Mouse (Mus musculus) CH12.LX (cell line): ENCODE measurements at regions not wholly inside any gene's neighbourhood (a gene's known extent, or its start where the extent isn't known, plus 50 kb on each side); places are given as distances from the start of the nearest gene placed in this dataset.

Experiments used
- DNase-seq: peaks from one replicate; pipeline ENCODE4 v3.0.0-alpha.2; 2013; ENCODE audit errors: extremely low read depth
- H3K27ac ChIP-seq: 2 replicates; pipeline ENCODE4 v1.5.1; 2012; ENCODE audit warnings: low read depth, mild to moderate bottlenecking, control low read depth, moderate library complexity; ENCODE audit not compliant: insufficient read depth
- H3K27me3 ChIP-seq: replicated peaks from 2 replicates; pipeline ENCODE3; 2012; ENCODE audit warnings: inconsistent platforms
- H3K36me3 ChIP-seq, 2 experiments: replicated peaks in 1 of 2; 2 replicates each; pipeline versions ENCODE3 to v1.6.1; 2012; ENCODE audit warnings: inconsistent platforms in 1 of 2, low read length in 1 of 2, mild to moderate bottlenecking in 1 of 2, mixed read lengths in 1 of 2, moderate library complexity in 1 of 2; ENCODE audit not compliant: control insufficient read depth in 1 of 2, insufficient read depth in 1 of 2
- H3K4me1 ChIP-seq, 2 experiments: 2 replicates each; pipeline ENCODE4 v1.6.1; 2012; ENCODE audit warnings: inconsistent platforms in 1 of 2, moderate library complexity in 1 of 2; ENCODE audit not compliant: insufficient read depth in 2 of 2, control insufficient read depth in 1 of 2
- H3K4me2 ChIP-seq: 2 replicates; pipeline ENCODE4 v1.6.1; 2012; ENCODE audit warnings: low read depth, mild to moderate bottlenecking, control low read depth; ENCODE audit not compliant: poor library complexity, insufficient read depth, severe bottlenecking
- H3K4me3 ChIP-seq, 3 experiments: fragments of 150-350 bp in 1 of 3; sonication (generic) in 1 of 3; replicated peaks in 1 of 3; 2 replicates each; pipeline versions ENCODE3 to v1.5.1; 2011 to 2012; ENCODE audit warnings: low read depth in 2 of 3, low read length in 2 of 3, mild to moderate bottlenecking in 2 of 3, moderate library complexity in 2 of 3, control low read depth in 1 of 3, improper control_type of control experiment in 1 of 3, inconsistent platforms in 1 of 3, mixed read lengths in 1 of 3; ENCODE audit not compliant: poor library complexity in 1 of 3
- H3K79me2 ChIP-seq: replicated peaks from 2 replicates; pipeline ENCODE4 v1.6.1; 2012; ENCODE audit warnings: mild to moderate bottlenecking, moderate library complexity; ENCODE audit not compliant: control insufficient read depth, poor library complexity, insufficient read depth, severe bottlenecking; ENCODE audit errors: extremely low read depth
- H3K9ac ChIP-seq: 2 replicates; pipeline ENCODE4 v1.6.1; 2012; ENCODE audit warnings: low read depth, mild to moderate bottlenecking, control low read depth, moderate library complexity; ENCODE audit not compliant: insufficient read depth
- H3K9me3 ChIP-seq: replicated peaks from 2 replicates; pipeline ENCODE3; 2012; ENCODE audit warnings: low read length, inconsistent platforms, mixed read lengths
- BHLHE40 ChIP-seq: IDR thresholded peaks from 2 replicates; pipeline ENCODE4 v1.6.1; 2011; ENCODE audit warnings: mild to moderate bottlenecking, low read depth, low read length, improper control_type of control experiment
- CTCF ChIP-seq, 2 experiments: IDR thresholded peaks in 1 of 2; conservative IDR thresholded peaks in 1 of 2; 2 replicates each; pipeline ENCODE4 v1.5.1; 2011 to 2012; ENCODE audit warnings: low read depth in 2 of 2, low read length in 2 of 2, improper control_type of control experiment in 1 of 2, inconsistent platforms in 1 of 2, mild to moderate bottlenecking in 1 of 2, moderate library complexity in 1 of 2
- E2F4 ChIP-seq: IDR thresholded peaks from 2 replicates; pipeline ENCODE4 v1.6.1; 2011; ENCODE audit warnings: low read depth, low read length, improper control_type of control experiment; ENCODE audit not compliant: insufficient replicate concordance
- ELF1 ChIP-seq: IDR thresholded peaks from 2 replicates; pipeline ENCODE4 v1.6.1; 2014; ENCODE audit warnings: low read depth, mild to moderate bottlenecking, inconsistent platforms, low read length, improper control_type of control experiment
- EP300 ChIP-seq: IDR thresholded peaks from 2 replicates; pipeline ENCODE4 v1.6.1; 2011; ENCODE audit warnings: low read length, improper control_type of control experiment
- GABPA ChIP-seq: IDR thresholded peaks from 2 replicates; pipeline ENCODE4 v1.6.1; 2012; ENCODE audit warnings: low read depth, low read length, improper control_type of control experiment, inconsistent platforms; ENCODE audit not compliant: insufficient replicate concordance
- HCFC1 ChIP-seq: IDR thresholded peaks from 2 replicates; pipeline ENCODE4 v1.6.1; 2012; ENCODE audit warnings: low read depth, mild to moderate bottlenecking, inconsistent platforms, low read length, improper control_type of control experiment
- JUN ChIP-seq: IDR thresholded peaks from 2 replicates; pipeline ENCODE4 v1.6.1; 2011; ENCODE audit warnings: low read depth, mild to moderate bottlenecking, low read length, improper control_type of control experiment, moderate library complexity; ENCODE audit not compliant: insufficient read depth
- KAT2A ChIP-seq: IDR thresholded peaks from 2 replicates; pipeline ENCODE4 v1.6.1; 2012; ENCODE audit warnings: low read length, improper control_type of control experiment, inconsistent platforms; ENCODE audit not compliant: insufficient replicate concordance
- MAFK ChIP-seq: IDR thresholded peaks from 2 replicates; pipeline ENCODE4 v1.6.1; 2011; ENCODE audit warnings: low read length, improper control_type of control experiment; ENCODE audit not compliant: insufficient replicate concordance
- MEF2A ChIP-seq: IDR thresholded peaks from 2 replicates; pipeline ENCODE4 v1.6.1; 2014; ENCODE audit warnings: low read depth, mild to moderate bottlenecking, inconsistent platforms, low read length, improper control_type of control experiment, borderline replicate concordance
- NELFE ChIP-seq: IDR thresholded peaks from 2 replicates; pipeline ENCODE4 v1.6.1; 2011; ENCODE audit warnings: low read depth, low read length, improper control_type of control experiment
- POLR2A ChIP-seq: IDR thresholded peaks from 2 replicates; pipeline ENCODE4 v1.6.1; 2011; ENCODE audit warnings: low read depth, mild to moderate bottlenecking, improper control_type of control experiment, low read length
- POLR2AphosphoS2 ChIP-seq: IDR thresholded peaks from 2 replicates; pipeline ENCODE4 v1.6.1; 2011; ENCODE audit warnings: low read depth, low read length, improper control_type of control experiment
- RAD21 ChIP-seq: IDR thresholded peaks from 2 replicates; pipeline ENCODE4 v1.6.1; 2011; ENCODE audit warnings: low read depth, mild to moderate bottlenecking, low read length, improper control_type of control experiment, moderate library complexity
- RCOR1 ChIP-seq: conservative IDR thresholded peaks from 2 replicates; pipeline ENCODE4 v1.6.1; 2012; ENCODE audit warnings: low read depth, mild to moderate bottlenecking, inconsistent platforms, low read length, improper control_type of control experiment
- SIN3A ChIP-seq: IDR thresholded peaks from 2 replicates; pipeline ENCODE4 v1.6.1; 2012; ENCODE audit warnings: low read length, improper control_type of control experiment, inconsistent platforms
- SMC3 ChIP-seq: IDR thresholded peaks from 2 replicates; pipeline ENCODE4 v1.6.1; 2011; ENCODE audit warnings: low read depth, low read length, improper control_type of control experiment
- TBP ChIP-seq: conservative IDR thresholded peaks from 2 replicates; pipeline ENCODE4 v1.6.1; 2011; ENCODE audit warnings: low read depth, low read length, improper control_type of control experiment
- TCF12 ChIP-seq: IDR thresholded peaks from 2 replicates; pipeline ENCODE4 v1.6.1; 2014; ENCODE audit warnings: low read depth, mild to moderate bottlenecking, inconsistent platforms, low read length, improper control_type of control experiment
- UBTF ChIP-seq: IDR thresholded peaks from 2 replicates; pipeline ENCODE4 v1.6.1; 2012; ENCODE audit warnings: low read depth, mild to moderate bottlenecking, inconsistent platforms, low read length, improper control_type of control experiment, moderate library complexity
- ZKSCAN1 ChIP-seq: IDR thresholded peaks from 2 replicates; pipeline ENCODE4 v1.6.1; 2012; ENCODE audit warnings: low read depth, inconsistent platforms, low read length, improper control_type of control experiment, borderline replicate concordance
- dilution Hi-C: fragments of 300-500 bp; cut with MboI; formaldehyde crosslinking; loops from 2 replicates; pipeline ENCODE4 v1.14.3; 2020; ENCODE audit warnings: low sequenced_read_pairs; ENCODE audit not compliant: extremely low pct_unique_long_range_greater_than_20kb, extremely low pct_ligation_motif_present
- in situ Hi-C: fragments of 300-500 bp; cut with MboI; formaldehyde crosslinking; loops from 3 replicates; pipeline ENCODE4 v1.14.3; 2019; ENCODE audit warnings: low sequenced_read_pairs, low pct_ligation_motif_present, low pct_unique_long_range_greater_than_20kb, mixed read lengths

DNA sequence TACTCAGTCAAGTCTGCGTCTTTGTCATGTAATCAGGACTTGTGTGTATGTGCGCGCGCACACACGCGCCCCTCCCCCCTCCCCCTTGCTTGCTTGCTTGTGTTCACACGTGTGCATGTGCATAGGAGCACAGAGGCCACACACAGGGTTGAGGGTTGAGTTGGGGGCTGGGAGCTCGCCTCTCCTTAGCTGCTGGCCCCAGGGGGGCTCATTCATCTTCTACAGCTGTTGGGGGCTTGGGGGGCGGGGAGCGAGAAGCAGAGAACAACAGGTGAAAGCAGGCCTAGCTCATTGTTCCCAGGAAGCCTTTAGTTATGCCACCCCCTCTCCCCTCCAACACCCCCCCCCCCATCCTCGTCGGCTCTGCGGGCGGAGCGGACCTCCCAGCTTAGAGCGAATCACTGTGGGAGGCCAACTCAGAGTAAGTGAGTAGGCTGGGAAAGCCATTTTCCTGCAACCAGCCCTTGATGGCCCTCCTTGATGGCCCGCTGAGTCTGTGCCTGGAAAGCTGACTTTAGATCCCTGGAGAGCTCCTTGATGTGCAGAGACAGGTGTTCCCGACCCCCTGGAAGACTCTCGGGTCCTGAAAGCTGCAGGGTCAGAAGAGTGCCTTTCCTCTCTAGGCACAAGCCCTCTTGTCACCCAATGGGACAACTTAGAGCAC is 78.8 kb downstream of the Asb13 start:
- in situ Hi-C loops (no loop called here), dilution Hi-C loops (no loop called here)
- DNase-seq: no peak
- Histone ChIP-seq H3K4me1 (no peaks in the 10 kb centered on the region), H3K9ac (no peak overlapping the region), H3K9me3 (no peaks in the 10 kb centered on the region), H3K27me3 (no peaks in the 10 kb centered on the region), H3K4me3 (no peak overlapping the region), H3K4me2 (no peak overlapping the region), H3K79me2 (no peaks in the 10 kb centered on the region), H3K36me3 (no peaks in the 10 kb centered on the region), H3K27ac (no peak overlapping the region)
- no peak for TF ChIP-seq BHLHE40
- no peak for TF ChIP-seq NELFE
- TF ChIP-seq TCF12: no peak
- no peak for TF ChIP-seq ELF1
- TF ChIP-seq RCOR1: no peak
- TF ChIP-seq UBTF: no peak
- no peak for TF ChIP-seq CTCF (conservative IDR thresholded peaks at IDR 0.05 in 1 of 2, IDR thresholded peaks at IDR 0.05 in 1 of 2; ENCODE audit: low read depth in 2 of 2, low read length in 2 of 2)
- TF ChIP-seq POLR2AphosphoS2: no peak
- TF ChIP-seq GABPA: no peak
- TF ChIP-seq MEF2A: no peak
- TF ChIP-seq POLR2A: no peak
- TF ChIP-seq SIN3A: no peak
- TF ChIP-seq TBP: no peak
- no peak for TF ChIP-seq KAT2A
- no peak for TF ChIP-seq ZKSCAN1

DNA sequence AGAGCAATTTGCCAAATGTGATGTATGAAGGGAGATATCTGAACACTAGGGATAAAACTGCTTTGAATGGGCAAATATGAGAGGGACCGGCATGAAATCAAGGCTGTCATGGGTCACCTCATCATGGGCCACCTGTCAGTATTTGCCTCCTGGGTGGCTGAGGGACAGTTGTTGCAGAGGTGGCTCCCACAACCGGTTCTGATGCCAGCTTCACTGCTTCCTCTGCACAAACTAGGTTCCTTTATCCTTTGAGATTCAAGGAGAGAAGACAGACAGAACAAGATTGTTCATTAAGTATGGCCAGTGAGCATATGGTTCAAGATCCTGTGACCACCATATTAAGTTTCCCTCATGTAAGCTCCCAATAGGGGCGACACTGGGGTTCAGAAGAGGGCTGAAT is 78.3 kb downstream of the Asb13 start:
- Histone ChIP-seq H3K4me3 (no peak overlapping the region), H3K9ac (no peak overlapping the region), H3K79me2 (no peaks in the 10 kb centered on the region), H3K27me3 (no peaks in the 10 kb centered on the region), H3K9me3 (no peaks in the 10 kb centered on the region), H3K27ac (no peak overlapping the region), H3K4me2 (no peak overlapping the region), H3K36me3 (no peaks in the 10 kb centered on the region), H3K4me1 (no peaks in the 10 kb centered on the region)
- dilution Hi-C loops: no loop called here
- TF ChIP-seq SMC3 (no peak), E2F4 (no peak), ZKSCAN1 (no peak), GABPA (no peak), MAFK (no peak), RAD21 (no peak), EP300 (no peak), HCFC1 (no peak), NELFE (no peak), JUN (no peak)
- no peak for DNase-seq
- in situ Hi-C loops: no loop called here
